Mouse (Mus musculus): ENCODE measurements around the gene Cpd. TPM values are rescaled to one million over a fixed set of nuclear protein-coding genes. Genes with fewer than 3 reads are reported as not detected.

Cpd gene
- 1.0 TPM for polyA plus RNA-seq (2017; shearing (Covaris generic))

DNA sequence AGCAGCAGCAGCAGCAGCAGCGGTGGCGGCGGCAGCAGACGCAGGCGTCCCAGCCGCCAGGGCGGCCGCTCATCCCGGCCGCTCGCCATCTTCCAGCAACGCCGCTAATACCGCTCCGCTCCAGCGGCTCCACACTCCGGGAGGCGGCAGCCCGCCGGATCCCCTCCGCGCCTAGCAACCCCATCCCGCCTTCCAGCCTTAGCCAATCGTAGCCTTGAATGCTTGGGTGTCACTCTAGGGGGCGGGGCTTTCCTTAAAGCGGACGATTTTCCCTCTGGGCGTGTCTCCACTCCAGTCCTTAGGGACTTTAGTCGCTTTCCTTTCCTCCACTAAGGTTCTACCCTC is at the start of gene Cpd:
TSS of gene Cpd (minus strand) at position 141 of the 345 bp plus-strand sequence.

DNA sequence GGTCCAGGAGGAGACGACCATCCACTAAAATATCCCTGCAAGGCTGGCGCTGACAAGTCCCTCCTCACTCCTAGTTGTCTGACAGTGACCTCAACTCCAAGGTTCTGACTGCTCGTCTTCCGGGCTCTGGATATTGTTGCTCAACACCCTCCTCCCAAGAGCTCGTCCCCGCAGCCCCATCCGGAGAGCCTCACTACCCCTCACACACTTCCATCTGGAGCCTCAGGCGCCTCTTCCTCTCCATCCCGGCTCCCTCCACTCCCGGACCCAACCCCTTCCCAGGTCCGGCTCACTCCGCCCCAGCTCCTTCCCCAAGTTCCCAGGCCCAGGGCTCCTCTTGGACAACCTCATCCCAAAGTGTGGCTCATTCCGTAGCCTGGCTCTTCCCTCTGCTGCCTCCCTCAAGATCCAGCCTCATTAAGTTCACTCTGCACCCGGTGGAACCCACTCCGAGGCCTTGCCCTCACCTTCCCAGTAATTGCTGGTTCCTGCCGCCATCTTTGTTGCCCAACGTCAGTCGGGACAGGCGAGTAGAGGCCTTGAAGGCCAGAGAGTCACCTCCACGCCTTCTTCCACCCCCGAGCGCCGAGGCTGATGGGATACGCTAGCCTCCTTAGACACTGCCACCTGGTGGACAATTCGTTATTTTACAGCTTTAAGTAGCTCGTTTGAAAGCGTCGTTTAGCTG is 83.6 kb downstream of the Cpd start, which contains the start of gene Gosr1:
TSS of gene Gosr1 (minus strand) at position 527 of the 688 bp plus-strand sequence.

Other genes with a start within 250 kb of the Cpd start
- 52.0 TPM for gene Abr, start 224.7 kb downstream of the Cpd start, polyA plus RNA-seq (2017; shearing (Covaris generic))
- gene Bhlha9, start 174.5 kb downstream of the Cpd start, polyA plus RNA-seq (2017; shearing (Covaris generic)) = not detected
- 0.11 TPM for gene Trarg1, start 167.2 kb downstream of the Cpd start, polyA plus RNA-seq (2017; shearing (Covaris generic))
- 81.4 TPM for gene Gosr1, start 83.4 kb downstream of the Cpd start, polyA plus RNA-seq (2017; shearing (Covaris generic))
- 0.88 TPM for gene Tmigd1, start 55.1 kb upstream of the Cpd start, polyA plus RNA-seq (2017; shearing (Covaris generic))
- gene Blmh, start 77.8 kb upstream of the Cpd start, polyA plus RNA-seq (2017; shearing (Covaris generic)) = 96.8 TPM
- gene Slc6a4, start 151.6 kb upstream of the Cpd start, polyA plus RNA-seq (2017; shearing (Covaris generic)) = not detected
- 46.9 TPM for gene Nsrp1, start 231.4 kb upstream of the Cpd start, polyA plus RNA-seq (2017; shearing (Covaris generic))

Data from inflammation-experienced regulatory T-cells, adult 16 weeks (primary cell).